Mouse (Mus musculus): ENCODE measurements around the gene Vps36. TPM values are rescaled to one million over a fixed set of nuclear protein-coding genes. Genes with fewer than 3 reads are reported as not detected.

The Vps36 gene
- polyA plus RNA-seq, 1 experiment from 2014 or later = 21.6 TPM

GRCm38 (mm10) chr8:22197914-22198313, 5.3 kb downstream of the Vps36 start:
- no peak for ATAC-seq (replicated peaks; ENCODE audit: extremely low read depth, insufficient read depth, low FRiP score)
- Histone ChIP-seq H3K4me3 (ENCODE audit: low read length) (no peak overlapping the region), H3K9ac (ENCODE audit: low read length) (no peak overlapping the region), H3K36me3 (ENCODE audit: control insufficient read depth, insufficient read depth) (peaks cover 22% of the 10 kb centered on the region), H3K27ac (ENCODE audit: low read length) (no peak overlapping the region), H3K27me3 (ENCODE audit: control insufficient read depth, insufficient read depth, low read length) (no peaks in the 10 kb centered on the region), H3K4me2 (ENCODE audit: low read depth, low read length) (no peak overlapping the region), H3K9me3 (replicated peaks; ENCODE audit: control insufficient read depth, low read length) (peaks cover 3% of the 10 kb centered on the region; the same call in 1 of the 2 replicates), H3K4me1 (ENCODE audit: control insufficient read depth, insufficient read depth, low read length) (peaks cover 9% of the 10 kb centered on the region)
- 89% methylated on average over 6 of the region's 6 CpGs for WGBS

GRCm38 (mm10) chr8:22199481-22199880, 6.9 kb downstream of the Vps36 start:
- WGBS = 96% methylated on average over 8 of the region's 8 CpGs
- Histone ChIP-seq H3K4me2 (ENCODE audit: low read depth, low read length) (no peak overlapping the region), H3K9ac (ENCODE audit: low read length) (no peak overlapping the region), H3K27ac (ENCODE audit: low read length) (no peak overlapping the region), H3K36me3 (ENCODE audit: control insufficient read depth, insufficient read depth) (peaks cover 26% of the 10 kb centered on the region), H3K9me3 (replicated peaks; ENCODE audit: control insufficient read depth, low read length) (peaks cover 3% of the 10 kb centered on the region; the same call in 1 of the 2 replicates), H3K4me1 (ENCODE audit: control insufficient read depth, insufficient read depth, low read length) (peaks cover 3% of the 10 kb centered on the region; the same call in 1 of the 2 replicates), H3K27me3 (ENCODE audit: control insufficient read depth, insufficient read depth, low read length) (no peaks in the 10 kb centered on the region), H3K4me3 (ENCODE audit: low read length) (no peak overlapping the region)
- no peak for ATAC-seq (replicated peaks; ENCODE audit: extremely low read depth, insufficient read depth, low FRiP score)

GRCm38 (mm10) chr8:22207535-22207934, 14.9 kb downstream of the Vps36 start:
- Histone ChIP-seq H3K4me1 (ENCODE audit: control insufficient read depth, insufficient read depth, low read length) (peaks cover 4% of the 10 kb centered on the region; the same call in 1 of the 2 replicates), H3K4me2 (ENCODE audit: low read depth, low read length) (no peak overlapping the region), H3K9me3 (replicated peaks; ENCODE audit: control insufficient read depth, low read length) (no peaks in the 10 kb centered on the region), H3K27me3 (ENCODE audit: control insufficient read depth, insufficient read depth, low read length) (no peaks in the 10 kb centered on the region), H3K27ac (ENCODE audit: low read length) (peak overlapping the region; percentile 45), H3K9ac (ENCODE audit: low read length) (no peak overlapping the region), H3K36me3 (ENCODE audit: control insufficient read depth, insufficient read depth) (peaks cover 29% of the 10 kb centered on the region), H3K4me3 (ENCODE audit: low read length) (no peak overlapping the region)
- WGBS = 60% methylated on average over 4 of the region's 4 CpGs
- no peak for ATAC-seq (replicated peaks; ENCODE audit: extremely low read depth, insufficient read depth, low FRiP score)

GRCm38 (mm10) chr8:22209012-22209411, 16.4 kb downstream of the Vps36 start:
- no peaks in the 10 kb centered on the region for H3K27me3 ChIP-seq (ENCODE audit: control insufficient read depth, insufficient read depth, low read length)

GRCm38 (mm10) chr8:22214826-22215225, 22.2 kb downstream of the Vps36 start:
- ATAC-seq (replicated peaks; ENCODE audit: extremely low read depth, insufficient read depth, low FRiP score) = no peak
- Histone ChIP-seq H3K27ac (ENCODE audit: low read length) (no peak overlapping the region), H3K9ac (ENCODE audit: low read length) (no peak overlapping the region), H3K36me3 (ENCODE audit: control insufficient read depth, insufficient read depth) (peaks cover 41% of the 10 kb centered on the region), H3K4me2 (ENCODE audit: low read depth, low read length) (no peak overlapping the region), H3K27me3 (ENCODE audit: control insufficient read depth, insufficient read depth, low read length) (no peaks in the 10 kb centered on the region), H3K4me1 (ENCODE audit: control insufficient read depth, insufficient read depth, low read length) (no peaks in the 10 kb centered on the region), H3K4me3 (ENCODE audit: low read length) (no peak overlapping the region), H3K9me3 (replicated peaks; ENCODE audit: control insufficient read depth, low read length) (no peaks in the 10 kb centered on the region)
- WGBS = 87% methylated on average over 10 of the region's 10 CpGs

More at GRCm38 (mm10) chr8:22209012-22209411, 16.4 kb downstream of the Vps36 start:
- Histone ChIP-seq H3K9me3 (replicated peaks; ENCODE audit: control insufficient read depth, low read length) (no peaks in the 10 kb centered on the region), H3K9ac (ENCODE audit: low read length) (no peak overlapping the region), H3K36me3 (ENCODE audit: control insufficient read depth, insufficient read depth) (peaks cover 31% of the 10 kb centered on the region), H3K4me3 (ENCODE audit: low read length) (no peak overlapping the region), H3K4me2 (ENCODE audit: low read depth, low read length) (no peak overlapping the region), H3K27ac (ENCODE audit: low read length) (peak overlapping the region; percentile 67), H3K4me1 (ENCODE audit: control insufficient read depth, insufficient read depth, low read length) (peaks cover 4% of the 10 kb centered on the region; the same call in 1 of the 2 replicates)
- 18% methylated on average over 5 of the region's 5 CpGs for WGBS
- ATAC-seq (replicated peaks; ENCODE audit: extremely low read depth, insufficient read depth, low FRiP score) = peak; percentile 85; the same call in 1 of the 2 replicates

- Histone ChIP-seq H3K4me2 (ENCODE audit: low read depth, low read length) (peak overlapping the region; percentile 97), H3K27ac (ENCODE audit: low read length) (peak overlapping the region; percentile 58), H3K27me3 (ENCODE audit: control insufficient read depth, insufficient read depth, low read length) (no peaks in the 10 kb centered on the region), H3K9ac (ENCODE audit: low read length) (no peak overlapping the region), H3K36me3 (ENCODE audit: control insufficient read depth, insufficient read depth) (peaks cover 11% of the 10 kb centered on the region; the same call in 1 of the 2 replicates), H3K4me1 (ENCODE audit: control insufficient read depth, insufficient read depth, low read length) (peaks cover 4% of the 10 kb centered on the region; the same call in 1 of the 2 replicates), H3K4me3 (ENCODE audit: low read length) (no peak overlapping the region), H3K9me3 (replicated peaks; ENCODE audit: control insufficient read depth, low read length) (no peaks in the 10 kb centered on the region)
- ATAC-seq (replicated peaks; ENCODE audit: extremely low read depth, insufficient read depth, low FRiP score) = no peak
- WGBS = 49% methylated on average over 8 of the region's 8 CpGs
Observed at GRCm38 (mm10) chr8:22226361-22226760, 33.8 kb downstream of the Vps36 start.

- H3K27me3 ChIP-seq (ENCODE audit: control insufficient read depth, insufficient read depth, low read length) = no peaks in the 10 kb centered on the region
- WGBS = under 1% methylated on average over 39 of the region's 39 CpGs
- peak within 1 kb of the TSS; percentile 97 for H3K4me2 ChIP-seq (ENCODE audit: low read depth, low read length)
- ATAC-seq (replicated peaks; ENCODE audit: extremely low read depth, insufficient read depth, low FRiP score) = peak; percentile 94
- H3K4me1 ChIP-seq (ENCODE audit: control insufficient read depth, insufficient read depth, low read length) = peaks cover 4% of the 10 kb centered on the region; the same call in 1 of the 2 replicates
- peak within 1 kb of the TSS; percentile 79 for H3K27ac ChIP-seq (ENCODE audit: low read length)
- H3K9me3 ChIP-seq (replicated peaks; ENCODE audit: control insufficient read depth, low read length) = no peaks in the 10 kb centered on the region
- H3K4me3 ChIP-seq (ENCODE audit: low read length) = peak within 1 kb of the TSS; percentile 64
- H3K36me3 ChIP-seq (ENCODE audit: control insufficient read depth, insufficient read depth) = peaks cover 10% of the 10 kb centered on the region; the same call in 1 of the 2 replicates
- H3K9ac ChIP-seq (ENCODE audit: low read length) = peak within 1 kb of the TSS; percentile 71
Observed at GRCm38 (mm10) chr8:22227061-22227877, 34.7 kb downstream of the Vps36 start, which contains the start of gene Thsd1. Gene Thsd1, plus strand, starts transcription at chr8:22227313.

- ATAC-seq (replicated peaks; ENCODE audit: extremely low read depth, insufficient read depth, low FRiP score) = peak; percentile 63; the same call in 1 of the 2 replicates
- 46% methylated on average over 7 of the region's 7 CpGs for WGBS
Observed at GRCm38 (mm10) chr8:22228621-22229020, 36.0 kb downstream of the Vps36 start.

GRCm38 (mm10) chr8:22242986-22243385, 50.4 kb downstream of the Vps36 start:
- H3K4me3 ChIP-seq (ENCODE audit: low read length) = no peak overlapping the region
- ATAC-seq (replicated peaks; ENCODE audit: extremely low read depth, insufficient read depth, low FRiP score) = no peak
- WGBS = 77% methylated on average over 9 of the region's 9 CpGs
- H3K27ac ChIP-seq (ENCODE audit: low read length) = no peak overlapping the region
- no peak overlapping the region for H3K4me2 ChIP-seq (ENCODE audit: low read depth, low read length)
- H3K27me3 ChIP-seq (ENCODE audit: control insufficient read depth, insufficient read depth, low read length) = no peaks in the 10 kb centered on the region
- no peaks in the 10 kb centered on the region for H3K4me1 ChIP-seq (ENCODE audit: control insufficient read depth, insufficient read depth, low read length)
- H3K36me3 ChIP-seq (ENCODE audit: control insufficient read depth, insufficient read depth) = no peaks in the 10 kb centered on the region
- no peak overlapping the region for H3K9ac ChIP-seq (ENCODE audit: low read length)
- no peaks in the 10 kb centered on the region for H3K9me3 ChIP-seq (replicated peaks; ENCODE audit: control insufficient read depth, low read length)

More at GRCm38 (mm10) chr8:22228621-22229020, 36.0 kb downstream of the Vps36 start:
- H3K9me3 ChIP-seq (replicated peaks; ENCODE audit: control insufficient read depth, low read length) = no peaks in the 10 kb centered on the region
- H3K4me1 ChIP-seq (ENCODE audit: control insufficient read depth, insufficient read depth, low read length) = peaks cover 4% of the 10 kb centered on the region; the same call in 1 of the 2 replicates
- H3K36me3 ChIP-seq (ENCODE audit: control insufficient read depth, insufficient read depth) = no peaks in the 10 kb centered on the region
- H3K4me2 ChIP-seq (ENCODE audit: low read depth, low read length) = peak overlapping the region; percentile 97
- H3K27me3 ChIP-seq (ENCODE audit: control insufficient read depth, insufficient read depth, low read length) = no peaks in the 10 kb centered on the region
- H3K9ac ChIP-seq (ENCODE audit: low read length) = peak overlapping the region; percentile 71
- H3K27ac ChIP-seq (ENCODE audit: low read length) = peak overlapping the region; percentile 79
- H3K4me3 ChIP-seq (ENCODE audit: low read length) = peak overlapping the region; percentile 64
